Mouse (Mus musculus) E14TG2a.4 (cell line): Measurements from ENCODE around the gene Greb1.

Experiments used
- CTCF ChIP-seq: conservative IDR thresholded peaks from 2 replicates; pipeline ENCODE4 v1.5.1; 2014; ENCODE audit warnings: low read length
- NANOG ChIP-seq: IDR thresholded peaks from 2 replicates; pipeline ENCODE4 v1.6.1; 2014; ENCODE audit warnings: borderline replicate concordance, low read length, mixed read lengths

DNA sequence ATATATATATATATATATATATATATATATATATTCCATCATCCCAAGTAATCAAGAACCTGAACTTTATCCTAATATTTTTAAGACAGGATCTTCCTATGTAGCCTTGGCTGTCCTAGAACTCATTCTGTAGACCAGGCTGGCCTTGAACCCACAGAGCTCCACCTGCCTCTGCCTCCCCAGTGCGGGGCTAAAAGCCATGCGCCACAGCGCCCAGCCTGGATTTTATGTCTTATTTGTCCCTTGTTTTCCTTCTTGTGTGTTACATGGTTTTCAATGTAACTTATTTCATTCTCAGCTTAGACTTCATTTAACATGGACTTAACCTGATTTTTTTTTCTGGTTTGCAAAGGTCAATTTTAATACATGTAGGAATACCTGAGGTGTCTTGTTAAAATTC lies 39.2 kb downstream of the Greb1 start:
- no peak for TF ChIP-seq CTCF
- TF ChIP-seq NANOG = no peak
